Mouse (Mus musculus): ENCODE measurements around the gene Ppm1b. TPM values are rescaled to one million over a fixed set of nuclear protein-coding genes. Genes with fewer than 3 reads are reported as not detected.

Ppm1b gene
- total and polyA plus RNA-seq, 3 experiments: 45.7 to 51.6 TPM; not detected in 1

DNA sequence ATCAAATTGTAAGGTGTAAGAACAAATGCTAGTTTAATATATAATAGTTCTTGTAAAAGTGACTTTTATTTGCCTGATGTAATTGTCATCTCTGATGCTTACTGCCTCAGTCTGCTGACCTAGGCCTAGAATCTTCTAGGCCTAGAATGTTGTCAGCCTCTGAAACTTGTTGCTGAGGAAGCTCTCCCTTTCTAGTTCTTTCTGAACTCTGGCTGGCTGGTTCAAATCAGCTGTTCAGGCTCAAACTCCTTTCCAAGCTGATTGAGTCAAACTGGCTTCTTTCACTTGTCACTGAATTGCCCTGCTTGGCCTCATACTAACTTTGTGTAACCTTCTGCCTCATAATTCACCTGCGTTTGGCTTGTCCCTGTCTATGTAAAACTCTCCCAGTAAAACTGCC lies 9.7 kb downstream of the Ppm1b start:
- no peak for DNase-seq (ENCODE audit: low read depth, low spot score)
- Histone ChIP-seq H3K4me3 (ENCODE audit: control insufficient read depth in 1 of 2, insufficient read depth in 1 of 2, low read depth in 2 of 2, low read length in 2 of 2) (no peak overlapping the region), H3K27me3 (ENCODE audit: control insufficient read depth in 1 of 2, insufficient read depth in 2 of 2, low read length in 2 of 2) (no peaks in the 10 kb centered on the region), H3K4me1 (ENCODE audit: control insufficient read depth in 1 of 2, insufficient read depth in 2 of 2, low read length in 2 of 2) (no peaks in the 10 kb centered on the region; a peak in 2 of 4 replicates), H3K79me2 (ENCODE audit: control insufficient read depth, insufficient read depth, low read length, poor library complexity) (peaks cover 63% of the 10 kb centered on the region), H3K9me3 (replicated peaks; ENCODE audit: insufficient read depth, low read length) (no peaks in the 10 kb centered on the region), H3K36me3 (ENCODE audit: control insufficient read depth in 1 of 2, insufficient read depth in 2 of 2, low read length in 2 of 2) (peaks cover 4 to 5% of the 10 kb centered on the region in 2 experiments; a peak in 3 of 4 replicates), H3K27ac (ENCODE audit: control insufficient read depth, low read depth, low read length) (no peak overlapping the region), H3K9ac (ENCODE audit: control insufficient read depth, low read depth, low read length, poor library complexity, severe bottlenecking) (no peak overlapping the region)
- TF ChIP-seq ETS1 (IDR thresholded peaks at IDR 0.05; ENCODE audit: low read depth, low read length): no peak
- no peak for TF ChIP-seq POLR2A (IDR thresholded peaks at IDR 0.05; ENCODE audit: control insufficient read depth in 1 of 2, insufficient read depth in 1 of 2, low read depth in 1 of 2, low read length in 2 of 2, poor library complexity in 1 of 2)
- TF ChIP-seq RCOR1 (IDR thresholded peaks at IDR 0.05; ENCODE audit: low read depth, low read length): no peak
- no peak for TF ChIP-seq POLR2AphosphoS2 (IDR thresholded peaks at IDR 0.05; ENCODE audit: low read length)
- no peak for TF ChIP-seq ELF1 (IDR thresholded peaks at IDR 0.05; ENCODE audit: low read depth, low read length)
- no peak for TF ChIP-seq MXI1 (IDR thresholded peaks at IDR 0.05; ENCODE audit: low read depth, low read length)
- no peak for TF ChIP-seq GATA1 (IDR thresholded peaks at IDR 0.05; ENCODE audit: low read depth, low read length)
- no peak for TF ChIP-seq ZKSCAN1 (IDR thresholded peaks at IDR 0.05; ENCODE audit: low read depth, low read length)
- TF ChIP-seq MAZ (IDR thresholded peaks at IDR 0.05; ENCODE audit: low read depth, low read length): no peak
- no peak for TF ChIP-seq POLR2AphosphoS5 (IDR thresholded peaks at IDR 0.05; ENCODE audit: borderline replicate concordance, low read depth, low read length)
- TF ChIP-seq CTCF (IDR thresholded peaks at IDR 0.05 in 2 of 3, conservative IDR thresholded peaks at IDR 0.05 in 1 of 3; ENCODE audit: control insufficient read depth in 1 of 3, insufficient read depth in 1 of 3, low read depth in 2 of 3, low read length in 3 of 3, poor library complexity in 1 of 3, severe bottlenecking in 1 of 3): no peak
- TF ChIP-seq CHD1 (IDR thresholded peaks at IDR 0.05; ENCODE audit: low read depth, low read length): no peak
- TF ChIP-seq NELFE (IDR thresholded peaks at IDR 0.05; ENCODE audit: low read depth, low read length): no peak
- no peak for TF ChIP-seq E2F4 (IDR thresholded peaks at IDR 0.05; ENCODE audit: borderline replicate concordance, low read depth, low read length)
- TF ChIP-seq UBTF (IDR thresholded peaks at IDR 0.05; ENCODE audit: borderline replicate concordance, insufficient read depth, low read depth, low read length): no peak
- TF ChIP-seq JUND (IDR thresholded peaks at IDR 0.05; ENCODE audit: low read depth, low read length): no peak
- TF ChIP-seq TCF12 (IDR thresholded peaks at IDR 0.05; ENCODE audit: low read depth, low read length): no peak

DNA sequence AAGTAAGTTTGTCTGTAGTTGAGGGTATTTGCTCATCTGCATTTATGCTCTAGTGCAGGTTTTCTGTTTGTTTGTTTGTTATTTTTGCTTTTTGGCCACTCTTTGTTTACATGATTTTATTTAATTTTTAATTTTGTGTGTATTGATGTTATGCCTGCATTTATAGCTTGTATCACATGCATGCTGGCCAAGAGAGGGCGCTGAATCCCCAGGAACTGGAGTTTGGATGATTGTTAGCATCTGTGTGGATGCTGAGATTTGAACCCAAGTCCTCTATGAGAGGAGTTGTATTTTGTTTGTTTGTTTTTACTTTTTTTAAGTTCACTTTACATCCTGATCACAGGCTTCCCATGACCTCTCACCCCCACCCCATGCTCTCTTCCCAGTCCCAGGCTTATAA lies 10.5 kb downstream of the Ppm1b start:
- no peaks in the 10 kb centered on the region for H3K9me3 ChIP-seq (replicated peaks; ENCODE audit: insufficient read depth, low read length)
- DNase-seq (ENCODE audit: low read depth, low spot score): peak; percentile 32
- TF ChIP-seq MEF2A (IDR thresholded peaks at IDR 0.05; ENCODE audit: extremely low read depth, insufficient replicate concordance, low read depth, low read length, poor library complexity, severe bottlenecking) (no peak), SMC3 (IDR thresholded peaks at IDR 0.05; ENCODE audit: low read depth, low read length) (peak; percentile 30), TCF12 (IDR thresholded peaks at IDR 0.05; ENCODE audit: low read depth, low read length) (no peak), RAD21 (IDR thresholded peaks at IDR 0.05; ENCODE audit: low read depth, low read length) (peak; percentile 51), CTCF (IDR thresholded peaks at IDR 0.05 in 2 of 3, conservative IDR thresholded peaks at IDR 0.05 in 1 of 3; ENCODE audit: control insufficient read depth in 1 of 3, insufficient read depth in 1 of 3, low read depth in 2 of 3, low read length in 3 of 3, poor library complexity in 1 of 3, severe bottlenecking in 1 of 3) (peak; percentile 29 to 54 (median 39); a peak in 5 of 6 replicates)
- H3K4me1 ChIP-seq (ENCODE audit: control insufficient read depth in 1 of 2, insufficient read depth in 2 of 2, low read length in 2 of 2): no peaks in the 10 kb centered on the region; a peak in 2 of 4 replicates
- peaks cover 58% of the 10 kb centered on the region for H3K79me2 ChIP-seq (ENCODE audit: control insufficient read depth, insufficient read depth, low read length, poor library complexity)
- no peak overlapping the region for H3K4me3 ChIP-seq (ENCODE audit: control insufficient read depth in 1 of 2, insufficient read depth in 1 of 2, low read depth in 2 of 2, low read length in 2 of 2)
- H3K27ac ChIP-seq (ENCODE audit: control insufficient read depth, low read depth, low read length): no peak overlapping the region
- H3K9ac ChIP-seq (ENCODE audit: control insufficient read depth, low read depth, low read length, poor library complexity, severe bottlenecking): no peak overlapping the region
- H3K36me3 ChIP-seq (ENCODE audit: control insufficient read depth in 1 of 2, insufficient read depth in 2 of 2, low read length in 2 of 2): peaks cover 4 to 5% of the 10 kb centered on the region in 2 experiments; a peak in 3 of 4 replicates
- no peaks in the 10 kb centered on the region for H3K27me3 ChIP-seq (ENCODE audit: control insufficient read depth in 1 of 2, insufficient read depth in 2 of 2, low read length in 2 of 2)

All from MEL (cell line).